Mouse (Mus musculus) embryonic facial prominence, embryonic 13.5 days (tissue): Measurements from ENCODE around the gene Grin2a. TPM values are rescaled to one million over a fixed set of nuclear protein-coding genes. Genes with fewer than 3 reads are reported as not detected.

ENCODE experiments used
- ATAC-seq: fragments of 200-750 bp; cut with Nextera tagmentation; 2 replicates; pipeline ENCODE4 v1.8.0; 2017; ENCODE audit warnings: low read depth; ENCODE audit not compliant: insufficient number of reproducible peaks, insufficient read depth, low FRiP score, low TSS enrichment
- H3K27ac ChIP-seq: fragments of 300-500 bp; sonication (generic); 2 replicates; pipeline ENCODE4 v1.5.1; 2015; ENCODE audit warnings: moderate library complexity, mild to moderate bottlenecking, inconsistent platforms
- H3K27me3 ChIP-seq: fragments of 300-500 bp; sonication (generic); 2 replicates; pipeline ENCODE4 v1.6.1; 2015; ENCODE audit warnings: mild to moderate bottlenecking, inconsistent platforms
- H3K36me3 ChIP-seq: fragments of 300-500 bp; sonication (generic); 2 replicates; pipeline ENCODE4 v1.6.1; 2015; ENCODE audit warnings: mild to moderate bottlenecking, inconsistent platforms
- H3K4me1 ChIP-seq: fragments of 300-500 bp; sonication (generic); 2 replicates; pipeline ENCODE4 v1.6.1; 2015; ENCODE audit warnings: inconsistent platforms
- H3K4me2 ChIP-seq: fragments of 300-500 bp; sonication (generic); 2 replicates; pipeline ENCODE4 v1.6.1; 2015; ENCODE audit warnings: moderate library complexity, mild to moderate bottlenecking, inconsistent platforms
- H3K4me3 ChIP-seq: fragments of 300-500 bp; sonication (generic); 2 replicates; pipeline ENCODE4 v1.5.1; 2015; ENCODE audit warnings: mild to moderate bottlenecking, inconsistent platforms
- H3K9ac ChIP-seq: fragments of 300-500 bp; sonication (generic); 2 replicates; pipeline ENCODE4 v1.6.1; 2015; ENCODE audit warnings: mild to moderate bottlenecking, inconsistent platforms
- H3K9me3 ChIP-seq: fragments of 300-500 bp; sonication (generic); 2 replicates; pipeline ENCODE4 v1.6.1; 2016; ENCODE audit warnings: inconsistent platforms
- WGBS: fragments of 180-500 bp; shearing (Covaris S2); methylation state at CpG from one replicate; pipeline ENCODE4 v1.1.7; 2015; ENCODE audit warnings: mixed read lengths; 5-methylcytosine and 5-hydroxymethylcytosine counted together
- polyA plus RNA-seq: library from polyadenylated mRNA; unstranded; fragments of >200 nt; fragmentation: Nextera tagmentation; extraction: Ambion mirVana; gene quantifications from 2 replicates; pipeline ENCODE4 v1.2.1, GENCODE M21; 2015

The Grin2a gene
- polyA plus RNA-seq, 1 experiment from 2014 or later, result 1.3 TPM

- no peak overlapping the region for H3K27ac ChIP-seq
- ATAC-seq, result no peak
- no peaks in the 10 kb centered on the region for H3K4me1 ChIP-seq
- no peak overlapping the region for H3K9ac ChIP-seq
- H3K4me2 ChIP-seq, result no peak overlapping the region
- no peak overlapping the region for H3K4me3 ChIP-seq
- no peaks in the 10 kb centered on the region for H3K9me3 ChIP-seq
- H3K27me3 ChIP-seq, result no peaks in the 10 kb centered on the region
- 36% methylated on average over 9 of the region's 9 CpGs for WGBS
- no peaks in the 10 kb centered on the region for H3K36me3 ChIP-seq
Measured at GRCm38 (mm10) chr16:9533564-9534332, 461.6 kb downstream of the Grin2a start.

- Histone ChIP-seq H3K27me3 (no peaks in the 10 kb centered on the region), H3K27ac (no peak overlapping the region)
- 81% methylated on average over 6 of the region's 6 CpGs for WGBS
Measured at GRCm38 (mm10) chr16:9532843-9533532, 462.4 kb downstream of the Grin2a start.

GRCm38 (mm10) chr16:9527214-9527613 lies 468.1 kb downstream of the Grin2a start:
- H3K27me3 ChIP-seq, result no peaks in the 10 kb centered on the region
- ATAC-seq, result no peak
- no peaks in the 10 kb centered on the region for H3K9me3 ChIP-seq
- no peak overlapping the region for H3K9ac ChIP-seq
- H3K4me2 ChIP-seq, result no peak overlapping the region
- no peak overlapping the region for H3K4me3 ChIP-seq
- no peak overlapping the region for H3K27ac ChIP-seq
- H3K4me1 ChIP-seq, result no peaks in the 10 kb centered on the region
- 76% methylated on average over 5 of the region's 5 CpGs for WGBS
- H3K36me3 ChIP-seq, result no peaks in the 10 kb centered on the region

More at GRCm38 (mm10) chr16:9532843-9533532, 462.4 kb downstream of the Grin2a start:
- Histone ChIP-seq H3K9ac (no peak overlapping the region), H3K36me3 (no peaks in the 10 kb centered on the region), H3K4me2 (no peak overlapping the region), H3K9me3 (no peaks in the 10 kb centered on the region), H3K4me3 (no peak overlapping the region), H3K4me1 (no peaks in the 10 kb centered on the region)
- ATAC-seq, result no peak

- no peak overlapping the region for H3K9ac ChIP-seq
- H3K9me3 ChIP-seq, result no peaks in the 10 kb centered on the region
- H3K27me3 ChIP-seq, result no peaks in the 10 kb centered on the region
- no peaks in the 10 kb centered on the region for H3K4me1 ChIP-seq
- H3K27ac ChIP-seq, result no peak overlapping the region
- H3K36me3 ChIP-seq, result no peaks in the 10 kb centered on the region
- no peak overlapping the region for H3K4me3 ChIP-seq
- H3K4me2 ChIP-seq, result no peak overlapping the region
- ATAC-seq, result no peak
Measured at GRCm38 (mm10) chr16:9523314-9523713, 472.0 kb downstream of the Grin2a start.

Other genes starting within 250 kb of the Grin2a start
- gene Rpl39l, start 174.7 kb upstream of the Grin2a start, polyA plus RNA-seq, result 1.9 and 4.7 TPM in 2 replicates
- gene Atf7ip2, start 197.2 kb upstream of the Grin2a start, polyA plus RNA-seq, result 1.6 TPM in 2 replicates